8 mouse cellular contexts compared by ENCODE assay signal in the genomic region with DNA sequence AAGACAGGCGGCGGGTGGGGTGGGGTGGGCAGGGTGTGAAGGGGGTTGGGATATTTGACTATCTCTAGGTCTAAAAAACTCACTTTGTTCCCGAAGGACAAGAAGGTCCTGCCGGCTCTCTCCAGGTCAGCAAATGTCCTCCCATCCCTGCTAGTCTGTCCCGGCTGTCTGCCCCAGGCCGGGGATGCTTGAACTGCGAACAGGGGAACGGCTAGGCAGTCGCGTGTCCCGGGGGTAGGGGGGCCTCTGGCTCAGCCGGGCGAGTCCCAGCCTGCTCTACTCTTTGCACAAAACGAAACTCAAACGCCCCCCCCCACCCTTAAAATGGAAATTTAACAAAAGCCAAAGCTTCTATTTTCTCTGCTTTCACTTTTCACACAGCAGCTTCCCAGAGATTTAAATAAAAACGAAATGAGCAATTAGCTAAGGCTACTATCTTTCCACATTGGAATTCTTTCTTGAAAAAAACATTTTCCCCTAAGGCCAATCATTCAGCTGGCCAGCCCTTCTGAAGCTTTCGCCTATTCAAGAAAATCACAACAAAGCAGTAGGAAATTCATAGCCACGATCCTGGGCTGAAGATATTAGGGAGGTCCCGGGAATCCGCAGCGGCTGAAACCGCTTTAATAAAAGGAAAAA. TPM values are rescaled to one million over a fixed set of nuclear protein-coding genes. Genes with fewer than 3 reads are reported as not detected.
A peak's percentile ranks its signal among the peaks of the same experiment; 100 is the strongest.
DNase-seq lines count a peak whose midpoint lies in the region; ATAC-seq and TF ChIP-seq lines count a peak whose summit lies in the region.

No protein-coding gene starts in this region.

- no peak overlapping the region; the same call in 1 of the 2 replicates for H3K27ac ChIP-seq in heart, postnatal 0 days (ENCODE audit: low read depth)
- H3K27ac ChIP-seq in midbrain, embryonic 12.5 days (replicated peaks) = peak overlapping the region; percentile 71

- H3K36me3 ChIP-seq in heart, postnatal 0 days (replicated peaks; ENCODE audit: control insufficient read depth, insufficient read depth, low read length) = no peaks in the 10 kb centered on the region
- H3K36me3 ChIP-seq in midbrain, embryonic 12.5 days = 0 out of 2 replicates have a peak, but pooled peaks cover 6% of the 10 kb centered on the region

- peak overlapping the region; percentile 52 for H3K4me2 ChIP-seq in heart, postnatal 0 days (ENCODE audit: low read depth, low read length)
- H3K4me2 ChIP-seq in midbrain, embryonic 12.5 days (replicated peaks) = peak overlapping the region; percentile 69

- H3K9ac ChIP-seq in heart, postnatal 0 days (replicated peaks; ENCODE audit: low read depth, low read length) = peak overlapping the region; percentile 22; the same call in 1 of the 2 replicates
- peak overlapping the region; percentile 70 for H3K9ac ChIP-seq in midbrain, embryonic 12.5 days (replicated peaks)

- no peak for ATAC-seq in heart, postnatal 0 days (ENCODE audit: insufficient read depth, low read depth)
- no peak for ATAC-seq in midbrain, embryonic 12.5 days (ENCODE audit: low FRiP score, low read depth)

- no peak for TF ChIP-seq CTCF in heart, postnatal 0 days (IDR thresholded peaks at IDR 0.05; ENCODE audit: low read depth)

- no peaks in the 10 kb centered on the region for H3K9me3 ChIP-seq in heart, postnatal 0 days (replicated peaks; ENCODE audit: control insufficient read depth, low read length)
- no peaks in the 10 kb centered on the region for H3K9me3 ChIP-seq in midbrain, embryonic 12.5 days

- no peak for TF ChIP-seq EP300 in heart, postnatal 0 days (IDR thresholded peaks at IDR 0.05; ENCODE audit: low read depth)

- H3K4me1 ChIP-seq in heart, postnatal 0 days (ENCODE audit: control insufficient read depth, insufficient read depth) = peaks cover 7% of the 10 kb centered on the region; the same call in 1 of the 2 replicates
- H3K4me1 ChIP-seq in midbrain, embryonic 12.5 days = peaks cover 39% of the 10 kb centered on the region

- peak; percentile 37 to 45 for DNase-seq in cerebellum, postnatal 10 days
- DNase-seq in cerebellum, adult 9-10 months = no peak
- DNase-seq in embryo, embryonic 10.5 days (ENCODE audit: low spot score) = peak; percentile 76
- DNase-seq in heart, postnatal 0 days (ENCODE audit: low spot score) = no peak
- peak; percentile 37 to 67 for DNase-seq in kidney, postnatal 36 days
- DNase-seq in T-cell, adult 2 months (ENCODE audit: low spot score) = no peak
- no peak for DNase-seq in right cerebral cortex, postnatal 14 days

- H3K27me3 ChIP-seq in heart, postnatal 0 days (ENCODE audit: control insufficient read depth, insufficient read depth, low read length) = peaks cover 53% of the 10 kb centered on the region
- H3K27me3 ChIP-seq in midbrain, embryonic 12.5 days = peaks cover 20% of the 10 kb centered on the region

- WGBS in heart, postnatal 0 days = 10% methylated on average over 22 of the region's 22 CpGs
- under 1% methylated on average over 22 of the region's 22 CpGs for WGBS in midbrain, embryonic 12.5 days

- peak overlapping the region; percentile 44 for H3K4me3 ChIP-seq in heart, postnatal 0 days (ENCODE audit: low read depth, low read length)
- H3K4me3 ChIP-seq in midbrain, embryonic 12.5 days = peak overlapping the region; percentile 48

RNA-seq across cellular contexts. Expression of a gene that starts 6.0 kb away (rescaled TPM):
- 1.8 and 3.5 TPM in 2 replicates for total RNA-seq in heart, postnatal 0 days (2014; rRNA removed; ENCODE audit: low replicate concordance)
- 0.61 and 0.84 TPM in 2 replicates for polyA plus RNA-seq in heart, postnatal 0 days (2015; fragmentation: Nextera tagmentation; extraction: Ambion mirVana)
- 19.4 and 22.4 TPM in 2 replicates for polyA plus RNA-seq in midbrain, embryonic 12.5 days (2016; fragmentation: Nextera tagmentation; extraction: Ambion mirVana)

RNA-seq across cellular contexts. Expression of a gene that starts 36.1 kb away (rescaled TPM):
- 0.38 TPM in 1 of 2 replicates, not detected in the other for total RNA-seq in heart, postnatal 0 days (2014; rRNA removed; ENCODE audit: low replicate concordance)
- polyA plus RNA-seq in heart, postnatal 0 days (2015; fragmentation: Nextera tagmentation; extraction: Ambion mirVana) = 0.54 and 0.82 TPM in 2 replicates
- polyA plus RNA-seq in midbrain, embryonic 12.5 days (2016; fragmentation: Nextera tagmentation; extraction: Ambion mirVana) = 0.52 TPM in 1 of 2 replicates, not detected in the other

Comparison
In these comparisons a context has a peak if more than half of its experiments do, and no peak if none do; other contexts are left out.
1. DNase-seq: peak in cerebellum, postnatal 10 days (2 of 2), embryo, embryonic 10.5 days (single experiment) and kidney, postnatal 36 days (2 of 2); none in cerebellum, adult 9-10 months (single experiment), heart, postnatal 0 days (single experiment), T-cell, adult 2 months (single experiment) and right cerebral cortex, postnatal 14 days (single experiment).
2. RNA of a gene that starts 6.0 kb away (polyA plus RNA-seq): 19.4 to 22.4 TPM in midbrain, embryonic 12.5 days; 0.61 to 0.84 TPM in heart, postnatal 0 days; every median in the first group is over 10 times any median in the second.